Mouse (Mus musculus) stomach, postnatal 0 days (tissue): Measurements from ENCODE around the gene Capzb.

Experiments used
- CTCF ChIP-seq: IDR thresholded peaks from 2 replicates; pipeline ENCODE4 v1.5.1; 2016; ENCODE audit warnings: antibody characterized with exemption, low read depth, mild to moderate bottlenecking, moderate library complexity
- EP300 ChIP-seq: optimal IDR thresholded peaks from 2 replicates; pipeline ENCODE3; 2016; ENCODE audit warnings: antibody characterized with exemption

GRCm38 (mm10) chr4:139151370-139151769, 41.3 kb upstream of the Capzb start:
- TF ChIP-seq EP300, result no peak
- TF ChIP-seq CTCF, result peak; percentile 37
